Mouse (Mus musculus) bone marrow macrophage, adult 2 months (primary cell): Measurements from ENCODE around the gene Ror2.

ENCODE experiments used
- CTCF ChIP-seq: IDR thresholded peaks from 2 replicates; pipeline ENCODE4 v1.5.1; 2012; ENCODE audit warnings: low read depth, mild to moderate bottlenecking, low read length, moderate library complexity
- POLR2A ChIP-seq: IDR thresholded peaks from 2 replicates; pipeline ENCODE4 v1.6.1; 2012; ENCODE audit warnings: mild to moderate bottlenecking, low read depth, low read length, borderline replicate concordance

GRCm38 (mm10) chr13:53196690-53197089 is 89.2 kb downstream of the Ror2 start:
- TF ChIP-seq CTCF (no peak), POLR2A (no peak)
